Mouse (Mus musculus) E14TG2a.4 (cell line): ENCODE measurements around the gene Gm10334.
"Not testable (repeated sequence)": the region's sequence is repeated elsewhere in the genome, so short reads cannot be mapped to it uniquely, and the experiment has no call there.

Experiments used
- H3K27me3 ChIP-seq: 2 replicates; pipeline ENCODE4 v1.6.1; 2014; ENCODE audit warnings: low read length, control low read depth; ENCODE audit not compliant: insufficient read depth
- H3K36me3 ChIP-seq: 2 replicates; pipeline ENCODE4 v1.6.1; 2014; ENCODE audit warnings: low read length, control low read depth; ENCODE audit not compliant: insufficient read depth
- H3K4me1 ChIP-seq: replicated peaks from 2 replicates; pipeline ENCODE4 v1.6.1; 2014; ENCODE audit warnings: low read depth, low read length, control low read depth
- H3K4me3 ChIP-seq: replicated peaks from 2 replicates; pipeline ENCODE4 v1.5.1; 2014; ENCODE audit warnings: mild to moderate bottlenecking, low read length
- H3K9me3 ChIP-seq: 2 replicates; pipeline ENCODE4 v1.6.1; 2014; ENCODE audit warnings: low read length, control low read depth

The Gm10334 gene

GRCm38 (mm10) chr6:41446045-41446444, at the start of gene Gm10334:
Gene Gm10334 (minus strand): TSS chr6:41446145.
- not testable (repeated sequence) for H3K27me3 ChIP-seq, H3K9me3 ChIP-seq, H3K4me3 ChIP-seq, H3K36me3 ChIP-seq, H3K4me1 ChIP-seq

- not testable (repeated sequence) for H3K4me1 ChIP-seq, H3K27me3 ChIP-seq, H3K9me3 ChIP-seq, H3K36me3 ChIP-seq, H3K4me3 ChIP-seq
Observed at GRCm38 (mm10) chr6:41458632-41459031, 12.7 kb upstream of the Gm10334 start, which contains the start of gene Prss1. Gene Prss1 (plus strand): TSS chr6:41458932.

- not testable (repeated sequence) for H3K27me3 ChIP-seq, H3K4me1 ChIP-seq, H3K36me3 ChIP-seq, H3K9me3 ChIP-seq, H3K4me3 ChIP-seq
Observed at GRCm38 (mm10) chr6:41442261-41442660, 3.7 kb downstream of the Gm10334 start.
